Mouse (Mus musculus) gonadal fat pad, adult 2 months (tissue): ENCODE data around the gene Phf21a. TPM values are rescaled to one million over a fixed set of nuclear protein-coding genes. Genes with fewer than 3 reads are reported as not detected.
"Not testable (repeated sequence)": the region's sequence is repeated elsewhere in the genome, so short reads cannot be mapped to it uniquely, and the experiment has no call there.

Experiments
- DNase-seq: peaks from one replicate; pipeline ENCODE4 v3.0.0-alpha.2; 2012; ENCODE audit warnings: low read depth
- polyA plus RNA-seq: library from polyadenylated mRNA; depleted of rRNA; stranded (reverse); fragments of >200 nt; gene quantifications from 2 replicates; pipeline ENCODE4 v1.2.3, GENCODE M21; 2012

Phf21a gene
- polyA plus RNA-seq, 1 experiment, result 32.2 TPM

DNA sequence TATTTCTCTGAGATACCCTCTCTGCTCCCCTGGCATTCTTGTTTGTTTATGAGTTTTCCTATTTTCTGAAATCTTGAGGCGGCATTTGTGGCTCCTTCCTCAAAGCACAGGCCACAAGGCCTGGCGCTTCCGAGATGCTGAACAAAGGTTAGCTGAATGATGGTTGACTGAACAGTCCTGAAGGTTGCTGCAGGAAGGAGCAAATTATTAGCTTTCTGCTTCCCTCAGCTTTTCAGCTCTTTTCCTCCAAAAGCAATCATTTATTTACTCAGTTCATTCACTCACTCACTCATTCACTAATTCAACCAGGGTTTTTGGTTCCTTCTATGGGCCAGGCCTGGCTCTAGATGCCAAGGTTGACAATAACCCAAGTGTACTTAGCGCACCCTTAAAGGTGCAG is 10.7 kb upstream of the Phf21a start:
- DNase-seq, result no peak

GRCm38 (mm10) chr2:92085721-92086120 is 7.2 kb upstream of the Phf21a start:
- no peak for DNase-seq

- DNase-seq, result no peak
Observed at GRCm38 (mm10) chr2:92087065-92087464, 5.9 kb upstream of the Phf21a start.

GRCm38 (mm10) chr2:92089782-92090181 is 3.1 kb upstream of the Phf21a start:
- no peak for DNase-seq

- DNase-seq, result not testable (repeated sequence)
Observed at GRCm38 (mm10) chr2:92093503-92093902, 586 bp downstream of the Phf21a start.

- no peak for DNase-seq
Observed at GRCm38 (mm10) chr2:92094078-92094477, 1.2 kb downstream of the Phf21a start.

DNA sequence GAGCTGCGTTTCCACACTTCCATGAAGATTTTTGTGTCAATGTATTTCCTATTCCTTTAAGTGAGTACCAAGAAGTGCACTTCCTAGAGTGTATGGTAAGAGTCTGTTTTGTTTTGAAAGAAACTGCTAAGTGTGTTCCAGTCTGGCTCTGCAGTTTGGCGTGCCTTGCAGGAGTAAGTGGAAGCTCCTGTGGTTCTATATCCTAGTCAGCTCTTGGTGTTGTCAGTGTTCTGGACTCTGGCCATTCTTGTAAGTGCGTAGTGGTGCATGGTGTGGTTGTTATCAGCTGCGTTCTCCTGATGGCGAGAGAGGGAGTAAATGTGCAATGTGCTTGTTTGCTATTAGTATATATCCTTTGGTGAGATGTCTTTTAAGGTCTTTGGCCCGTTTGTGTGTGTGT is 7.9 kb downstream of the Phf21a start:
- no peak for DNase-seq

GRCm38 (mm10) chr2:92124523-92124922 is 31.6 kb downstream of the Phf21a start:
- DNase-seq, result no peak

GRCm38 (mm10) chr2:92125330-92125729 is 32.4 kb downstream of the Phf21a start:
- no peak for DNase-seq

DNA sequence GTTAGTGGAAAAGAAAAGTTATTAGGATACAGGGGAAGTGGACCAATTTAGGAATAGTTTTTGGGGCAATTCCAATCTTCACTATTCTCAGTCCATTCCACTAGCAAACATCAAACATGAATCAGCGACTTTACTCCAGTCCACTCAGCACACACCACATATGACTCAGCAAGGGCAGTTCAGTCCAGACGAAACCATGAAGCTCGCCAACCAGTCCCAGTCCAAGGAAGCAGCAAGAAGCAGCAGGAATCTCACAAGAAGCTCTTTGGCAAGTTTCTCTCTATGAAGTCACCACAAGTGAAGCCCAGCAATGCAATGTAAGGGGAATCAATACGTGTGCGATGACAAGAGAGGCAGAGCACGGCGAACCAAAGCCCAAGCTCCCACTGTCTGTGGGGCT is 37.2 kb downstream of the Phf21a start:
- no peak for DNase-seq

DNA sequence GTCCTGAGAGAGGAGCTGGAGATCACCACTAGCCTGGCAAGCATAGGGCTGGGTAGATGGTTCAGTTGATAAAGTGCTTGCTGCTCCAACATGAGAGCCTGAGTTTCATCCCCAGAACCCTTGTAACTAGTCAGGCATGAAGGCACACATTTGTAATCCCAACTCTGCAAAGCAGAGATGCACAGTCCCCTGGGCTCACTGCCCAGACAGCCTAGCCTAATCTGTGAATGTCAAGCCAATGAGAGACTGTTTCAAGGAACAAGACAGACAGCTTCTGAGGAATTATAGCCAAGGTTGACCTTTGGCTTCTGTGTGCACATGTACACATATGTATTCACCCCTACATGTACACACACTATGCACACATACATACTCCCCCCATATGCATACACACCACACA is 45.8 kb downstream of the Phf21a start:
- DNase-seq, result no peak

- DNase-seq, result peak; percentile 89
Observed at GRCm38 (mm10) chr2:92139365-92139764, 46.4 kb downstream of the Phf21a start.

DNA sequence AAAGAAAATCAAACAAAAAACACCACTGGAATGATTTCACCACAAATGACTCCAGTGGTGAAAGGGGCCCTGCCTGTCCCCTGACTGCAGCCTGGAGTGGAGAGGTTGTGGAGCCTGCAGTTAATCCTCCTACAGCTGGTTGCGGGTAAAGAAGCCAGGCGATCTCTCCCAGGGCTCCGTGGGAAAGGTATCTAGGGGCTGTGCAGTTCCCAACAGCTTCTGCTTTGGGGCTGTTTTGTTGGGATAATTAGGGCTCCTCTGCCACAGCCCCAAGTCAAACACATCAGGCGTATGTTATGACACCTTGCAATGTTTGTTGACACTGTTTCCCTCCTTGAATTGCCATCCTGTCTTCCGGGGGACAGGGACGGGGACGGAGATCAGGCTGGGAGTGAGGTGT is 47.5 kb downstream of the Phf21a start:
- no peak for DNase-seq

DNA sequence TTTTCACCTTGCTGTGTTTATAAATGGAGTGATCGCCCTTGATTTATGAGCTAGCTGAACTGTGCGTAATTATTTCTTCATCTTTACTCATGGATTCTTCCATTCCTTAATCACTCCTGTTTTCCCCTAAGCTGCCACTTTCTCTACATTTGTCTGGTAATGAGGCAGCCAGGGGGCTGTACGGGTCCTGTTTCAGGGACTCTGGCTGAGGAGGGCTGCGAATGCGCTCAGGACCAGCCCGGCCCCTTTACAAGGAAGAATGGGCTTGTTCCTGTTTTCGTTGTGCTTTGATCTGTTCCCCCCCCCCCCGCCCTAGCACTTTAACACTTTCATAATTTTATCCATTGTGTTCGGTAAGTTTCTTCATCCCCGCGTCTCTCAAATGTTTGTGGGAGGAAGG is 48.2 kb downstream of the Phf21a start:
- DNase-seq, result no peak

GRCm38 (mm10) chr2:92143932-92144331 is 51.0 kb downstream of the Phf21a start:
- DNase-seq, result no peak

- DNase-seq, result not testable (repeated sequence)
Observed at GRCm38 (mm10) chr2:92147925-92148750, 55.2 kb downstream of the Phf21a start.

GRCm38 (mm10) chr2:92164291-92164690 is 71.4 kb downstream of the Phf21a start:
- no peak for DNase-seq

- no peak for DNase-seq
Observed at GRCm38 (mm10) chr2:92166950-92167349, 74.0 kb downstream of the Phf21a start.

GRCm38 (mm10) chr2:92171046-92171643 is 78.2 kb downstream of the Phf21a start:
- no peak for DNase-seq

DNA sequence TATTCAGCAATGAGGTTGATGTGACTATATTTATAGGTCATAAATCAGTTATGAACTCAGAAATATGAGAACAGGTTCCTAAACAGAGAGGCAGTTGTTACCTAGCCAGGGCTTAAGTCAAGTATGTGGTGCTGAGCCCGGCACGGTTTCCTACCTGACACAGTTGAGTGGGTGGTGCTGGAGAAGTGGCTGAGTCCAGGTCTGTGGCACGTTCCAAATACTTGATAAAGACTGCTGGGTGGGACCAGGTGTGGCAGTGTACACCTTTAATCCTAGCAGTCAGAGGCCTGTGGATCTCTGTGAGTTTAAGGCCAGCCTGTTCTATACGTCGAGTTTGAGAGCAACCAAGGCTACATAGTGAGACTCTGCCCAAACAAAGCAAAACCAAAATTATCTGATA is 79.4 kb downstream of the Phf21a start:
- no peak for DNase-seq

GRCm38 (mm10) chr2:92173186-92173585 is 80.3 kb downstream of the Phf21a start:
- DNase-seq, result no peak

DNA sequence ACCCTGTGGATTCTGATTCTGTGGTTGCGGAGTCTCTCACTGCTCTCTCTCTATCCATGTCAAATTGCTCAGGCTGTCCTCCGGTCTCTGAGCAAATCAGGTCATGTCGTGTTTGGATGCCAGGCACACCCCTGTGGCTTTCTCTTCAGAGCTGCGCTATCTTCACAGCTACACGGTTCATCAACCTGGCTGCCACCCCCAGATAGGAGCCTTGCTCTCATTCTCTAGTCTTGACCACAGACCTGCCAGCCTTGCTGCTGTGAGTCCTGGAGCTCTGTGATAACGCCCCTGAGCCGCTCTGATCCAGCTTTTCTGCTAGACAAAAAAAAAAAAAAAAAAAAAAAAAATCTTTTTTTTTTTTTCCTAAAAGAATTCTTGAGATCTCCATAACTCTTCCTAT is 81.3 kb downstream of the Phf21a start:
- DNase-seq, result no peak

- no peak for DNase-seq
Observed at GRCm38 (mm10) chr2:92175002-92175401, 82.1 kb downstream of the Phf21a start.
